Mouse (Mus musculus): ENCODE measurements around the gene Rtn4r. TPM values are rescaled to one million over a fixed set of nuclear protein-coding genes. Genes with fewer than 3 reads are reported as not detected.

Gene Rtn4r
- polyA plus RNA-seq, 1 experiment from 2014 or later: 18.6 TPM

DNA sequence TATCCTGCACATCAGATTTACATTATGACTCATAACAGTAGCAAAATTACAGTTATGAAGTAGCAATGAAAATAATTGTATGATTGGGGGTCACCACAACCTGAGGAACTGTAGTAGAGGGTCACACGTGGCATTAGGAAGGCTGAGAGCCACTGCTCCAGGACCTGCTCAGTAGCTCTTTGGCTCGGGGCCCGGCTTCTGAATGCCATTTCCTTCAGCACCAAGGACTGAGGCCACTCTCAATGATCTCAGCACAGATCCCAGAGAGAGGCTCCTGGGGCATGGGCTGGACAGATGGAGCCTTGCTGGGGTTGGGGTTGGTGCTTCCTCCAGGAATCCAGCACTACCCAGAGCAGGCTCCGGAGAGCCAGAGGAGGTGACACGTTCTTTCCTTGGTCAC lies 40.3 kb upstream of the Rtn4r start:
- no peaks in the 10 kb centered on the region for H3K36me3 ChIP-seq (ENCODE audit: control insufficient read depth, insufficient read depth, low read length)
- peaks cover 10% of the 10 kb centered on the region; the same call in 1 of the 2 replicates for H3K27me3 ChIP-seq (ENCODE audit: control insufficient read depth, insufficient read depth, low read length)
- ATAC-seq (ENCODE audit: low FRiP score, low TSS enrichment) (no peak), DNase-seq (no peak)
- 87% methylated on average over 5 of the region's 5 CpGs for WGBS
- H3K4me1 ChIP-seq (ENCODE audit: control insufficient read depth, insufficient read depth, low read length): peaks cover 12% of the 10 kb centered on the region
- H3K9me3 ChIP-seq (ENCODE audit: control insufficient read depth, low read length): no peaks in the 10 kb centered on the region
- no peak overlapping the region for H3K4me2 ChIP-seq (ENCODE audit: low read length)
- no peak overlapping the region for H3K4me3 ChIP-seq (replicated peaks; ENCODE audit: low read depth, low read length)
- no peak overlapping the region for H3K9ac ChIP-seq (replicated peaks; ENCODE audit: low read length)
- no peak overlapping the region for H3K27ac ChIP-seq (replicated peaks; ENCODE audit: low read depth, low read length)

DNA sequence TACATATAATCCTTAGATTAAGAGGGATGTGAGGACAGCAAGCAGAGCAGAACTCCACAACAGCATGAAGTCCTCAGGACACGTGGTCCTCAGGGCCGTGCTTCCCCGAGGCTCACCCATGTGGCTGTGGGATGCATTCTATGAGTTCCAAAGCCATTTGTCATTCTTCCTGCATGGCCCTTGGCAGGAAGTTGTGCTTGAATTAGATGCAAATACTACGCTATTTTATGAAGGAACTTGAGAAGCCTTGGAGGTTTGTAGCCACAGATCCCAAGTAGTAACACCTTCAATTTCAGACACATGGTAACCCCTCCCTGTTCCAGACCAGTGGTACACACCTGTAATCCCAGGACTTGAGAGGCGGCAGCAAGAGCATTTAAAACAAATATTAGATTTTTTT lies 31.1 kb upstream of the Rtn4r start:
- H3K9ac ChIP-seq (replicated peaks; ENCODE audit: low read length): no peak overlapping the region
- H3K4me2 ChIP-seq (ENCODE audit: low read length): no peak overlapping the region
- H3K4me3 ChIP-seq (replicated peaks; ENCODE audit: low read depth, low read length): no peak overlapping the region
- DNase-seq (no peak), ATAC-seq (ENCODE audit: low FRiP score, low TSS enrichment) (no peak)
- no peaks in the 10 kb centered on the region; the same call in 1 of the 2 replicates for H3K9me3 ChIP-seq (ENCODE audit: control insufficient read depth, low read length)
- no peaks in the 10 kb centered on the region for H3K27me3 ChIP-seq (ENCODE audit: control insufficient read depth, insufficient read depth, low read length)
- no peaks in the 10 kb centered on the region for H3K36me3 ChIP-seq (ENCODE audit: control insufficient read depth, insufficient read depth, low read length)
- H3K27ac ChIP-seq (replicated peaks; ENCODE audit: low read depth, low read length): no peak overlapping the region
- 76% methylated on average over 5 of the region's 5 CpGs for WGBS
- no peaks in the 10 kb centered on the region for H3K4me1 ChIP-seq (ENCODE audit: control insufficient read depth, insufficient read depth, low read length)

DNA sequence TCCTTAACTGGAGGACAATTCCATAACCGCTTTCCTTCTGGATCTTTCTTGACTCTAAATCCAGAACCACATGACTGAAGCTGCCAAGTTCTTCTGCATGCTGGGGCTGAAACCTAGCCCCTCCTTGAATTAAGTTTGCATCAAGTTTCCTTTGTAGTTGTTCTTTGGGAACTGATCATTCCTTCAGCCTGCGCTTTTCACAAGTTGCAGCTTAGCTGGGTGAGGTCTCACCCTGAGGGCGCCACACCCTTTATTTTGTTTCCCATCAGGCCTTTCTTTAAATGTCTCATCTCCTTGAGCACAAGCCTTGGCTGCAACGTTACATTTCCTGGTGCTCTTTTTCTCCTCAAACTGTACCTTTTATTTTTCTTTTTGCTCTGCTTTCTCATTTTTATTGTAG lies 24.6 kb upstream of the Rtn4r start:
- Histone ChIP-seq H3K27me3 (ENCODE audit: control insufficient read depth, insufficient read depth, low read length) (no peaks in the 10 kb centered on the region), H3K9me3 (ENCODE audit: control insufficient read depth, low read length) (no peaks in the 10 kb centered on the region), H3K36me3 (ENCODE audit: control insufficient read depth, insufficient read depth, low read length) (no peaks in the 10 kb centered on the region), H3K9ac (replicated peaks; ENCODE audit: low read length) (no peak overlapping the region), H3K4me1 (ENCODE audit: control insufficient read depth, insufficient read depth, low read length) (no peaks in the 10 kb centered on the region), H3K4me2 (ENCODE audit: low read length) (no peak overlapping the region), H3K4me3 (replicated peaks; ENCODE audit: low read depth, low read length) (no peak overlapping the region), H3K27ac (replicated peaks; ENCODE audit: low read depth, low read length) (no peak overlapping the region)
- no peak for DNase-seq
- 86% methylated on average over 4 of the region's 4 CpGs for WGBS
- ATAC-seq (ENCODE audit: low FRiP score, low TSS enrichment): no peak

DNA sequence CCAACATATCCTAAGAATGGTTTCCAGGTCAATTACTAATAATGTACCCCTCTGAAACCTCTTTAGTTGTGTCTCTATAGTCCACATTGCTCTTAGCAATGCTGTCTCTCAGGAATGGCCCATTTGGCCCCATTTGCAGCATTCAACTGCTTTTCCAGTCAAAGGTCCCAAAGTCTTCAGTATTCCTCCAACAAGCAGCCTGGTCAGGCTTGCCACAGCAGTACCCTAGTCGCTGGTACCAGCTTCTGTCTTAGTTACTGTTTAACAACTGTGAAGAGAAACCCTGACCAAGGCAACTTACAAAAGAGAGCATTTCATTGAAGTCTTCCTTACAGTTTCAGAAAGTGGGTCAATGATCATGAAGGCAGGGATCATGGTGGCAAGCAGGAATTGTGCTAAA lies 24.1 kb upstream of the Rtn4r start:
- Histone ChIP-seq H3K4me2 (ENCODE audit: low read length) (no peak overlapping the region), H3K4me3 (replicated peaks; ENCODE audit: low read depth, low read length) (no peak overlapping the region), H3K27me3 (ENCODE audit: control insufficient read depth, insufficient read depth, low read length) (no peaks in the 10 kb centered on the region), H3K36me3 (ENCODE audit: control insufficient read depth, insufficient read depth, low read length) (no peaks in the 10 kb centered on the region), H3K9me3 (ENCODE audit: control insufficient read depth, low read length) (no peaks in the 10 kb centered on the region), H3K27ac (replicated peaks; ENCODE audit: low read depth, low read length) (no peak overlapping the region), H3K4me1 (ENCODE audit: control insufficient read depth, insufficient read depth, low read length) (no peaks in the 10 kb centered on the region), H3K9ac (replicated peaks; ENCODE audit: low read length) (no peak overlapping the region)
- WGBS: 86% methylated on average over 1 of the region's 1 CpGs
- no peak for ATAC-seq (ENCODE audit: low FRiP score, low TSS enrichment)
- no peak for DNase-seq

DNA sequence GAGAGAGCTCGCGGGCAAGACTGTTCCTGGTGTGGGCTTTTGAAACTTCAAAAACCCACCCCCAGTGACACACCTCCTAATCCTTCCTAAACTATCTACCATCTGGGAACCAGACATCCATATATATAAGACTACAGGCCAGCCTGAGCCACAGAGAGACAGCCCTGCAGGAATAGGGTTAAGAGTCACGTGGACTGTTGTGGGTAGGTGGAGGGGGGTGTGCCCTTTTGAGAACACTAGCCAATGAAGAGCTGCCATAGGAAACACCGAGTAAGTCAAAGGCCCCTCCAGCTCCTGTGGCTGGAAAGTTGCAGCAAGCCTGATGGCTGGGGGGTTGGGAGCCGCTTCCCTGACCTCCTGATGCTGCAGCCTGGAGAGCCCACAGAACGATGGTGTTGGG lies 23.6 kb upstream of the Rtn4r start:
- H3K27me3 ChIP-seq (ENCODE audit: control insufficient read depth, insufficient read depth, low read length): no peaks in the 10 kb centered on the region
- no peak overlapping the region for H3K9ac ChIP-seq (replicated peaks; ENCODE audit: low read length)
- ATAC-seq (ENCODE audit: low FRiP score, low TSS enrichment) (no peak), DNase-seq (no peak)
- no peaks in the 10 kb centered on the region for H3K4me1 ChIP-seq (ENCODE audit: control insufficient read depth, insufficient read depth, low read length)
- H3K4me3 ChIP-seq (replicated peaks; ENCODE audit: low read depth, low read length): no peak overlapping the region
- WGBS: 45% methylated on average over 6 of the region's 6 CpGs
- H3K9me3 ChIP-seq (ENCODE audit: control insufficient read depth, low read length): no peaks in the 10 kb centered on the region
- no peak overlapping the region for H3K4me2 ChIP-seq (ENCODE audit: low read length)
- H3K36me3 ChIP-seq (ENCODE audit: control insufficient read depth, insufficient read depth, low read length): no peaks in the 10 kb centered on the region
- H3K27ac ChIP-seq (replicated peaks; ENCODE audit: low read depth, low read length): no peak overlapping the region

DNA sequence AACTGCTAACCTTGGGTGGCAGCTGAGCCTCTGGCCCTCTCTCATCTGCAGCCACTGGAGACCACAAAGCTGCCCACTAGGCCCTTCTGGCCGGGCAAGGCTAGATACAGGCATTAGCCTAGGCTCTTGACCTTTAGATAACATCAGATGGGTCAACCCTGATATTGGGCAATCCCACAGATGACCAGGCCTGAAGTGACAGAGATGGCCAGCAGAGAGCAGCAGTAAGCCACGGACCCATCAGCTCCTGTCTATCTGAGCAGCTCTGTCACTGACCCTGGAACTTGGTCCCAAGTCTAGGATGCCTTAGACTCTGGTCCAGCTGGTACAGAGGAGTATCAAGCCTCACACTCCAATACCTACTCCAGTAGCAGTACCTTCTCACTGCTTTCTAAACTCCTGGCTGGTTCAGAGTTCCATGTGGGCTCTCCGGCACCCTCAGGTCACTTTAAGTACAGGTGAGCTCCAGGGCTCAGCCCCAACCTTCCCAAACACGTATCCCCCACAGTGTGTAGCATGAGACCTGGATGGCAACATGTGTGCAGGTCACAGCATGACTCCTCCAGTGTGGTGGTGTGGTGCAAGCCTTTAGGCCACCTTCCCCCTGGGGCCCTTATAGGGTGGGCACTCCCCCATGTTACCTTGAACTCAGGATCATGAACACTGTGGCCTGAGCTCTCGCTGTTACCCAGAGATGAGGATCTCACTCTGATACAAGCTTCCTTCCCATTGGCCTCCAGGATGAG lies 19.0 kb upstream of the Rtn4r start:
- peak; percentile 77; the same call in 1 of the 2 replicates for ATAC-seq (ENCODE audit: low FRiP score, low TSS enrichment)
- H3K9me3 ChIP-seq (ENCODE audit: control insufficient read depth, low read length): no peaks in the 10 kb centered on the region
- no peaks in the 10 kb centered on the region for H3K4me1 ChIP-seq (ENCODE audit: control insufficient read depth, insufficient read depth, low read length)
- DNase-seq: peak; percentile 84
- no peak overlapping the region for H3K4me3 ChIP-seq (replicated peaks; ENCODE audit: low read depth, low read length)
- no peak overlapping the region for H3K9ac ChIP-seq (replicated peaks; ENCODE audit: low read length)
- no peaks in the 10 kb centered on the region for H3K27me3 ChIP-seq (ENCODE audit: control insufficient read depth, insufficient read depth, low read length)
- H3K27ac ChIP-seq (replicated peaks; ENCODE audit: low read depth, low read length): no peak overlapping the region
- WGBS: 57% methylated on average over 5 of the region's 5 CpGs
- H3K36me3 ChIP-seq (ENCODE audit: control insufficient read depth, insufficient read depth, low read length): no peaks in the 10 kb centered on the region
- H3K4me2 ChIP-seq (ENCODE audit: low read length): no peak overlapping the region

DNA sequence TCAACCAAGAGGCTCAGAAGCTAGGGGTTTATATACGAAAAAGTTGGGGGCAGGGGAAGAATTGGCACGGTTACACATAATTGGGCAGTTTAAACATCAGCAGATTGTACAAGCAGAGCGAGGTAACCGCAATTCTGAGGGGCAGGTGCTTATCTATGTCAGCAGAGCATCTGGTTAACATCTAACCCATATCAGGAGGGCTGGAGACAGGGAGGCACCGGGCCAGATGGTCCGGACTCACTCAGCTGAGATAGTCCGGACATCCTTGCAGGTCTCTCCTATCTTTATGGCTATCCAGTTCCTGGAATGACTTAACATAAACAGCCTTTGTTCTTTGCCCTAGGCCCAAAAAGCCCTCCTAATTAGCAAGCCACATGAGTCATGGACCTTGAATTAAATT lies 16.4 kb upstream of the Rtn4r start:
- Histone ChIP-seq H3K36me3 (ENCODE audit: control insufficient read depth, insufficient read depth, low read length) (no peaks in the 10 kb centered on the region), H3K9me3 (ENCODE audit: control insufficient read depth, low read length) (no peaks in the 10 kb centered on the region), H3K27ac (replicated peaks; ENCODE audit: low read depth, low read length) (no peak overlapping the region), H3K4me3 (replicated peaks; ENCODE audit: low read depth, low read length) (no peak overlapping the region), H3K4me2 (ENCODE audit: low read length) (no peak overlapping the region), H3K27me3 (ENCODE audit: control insufficient read depth, insufficient read depth, low read length) (no peaks in the 10 kb centered on the region), H3K4me1 (ENCODE audit: control insufficient read depth, insufficient read depth, low read length) (no peaks in the 10 kb centered on the region), H3K9ac (replicated peaks; ENCODE audit: low read length) (no peak overlapping the region)
- 91% methylated on average over 7 of the region's 7 CpGs for WGBS
- DNase-seq: no peak
- no peak for ATAC-seq (ENCODE audit: low FRiP score, low TSS enrichment)

DNA sequence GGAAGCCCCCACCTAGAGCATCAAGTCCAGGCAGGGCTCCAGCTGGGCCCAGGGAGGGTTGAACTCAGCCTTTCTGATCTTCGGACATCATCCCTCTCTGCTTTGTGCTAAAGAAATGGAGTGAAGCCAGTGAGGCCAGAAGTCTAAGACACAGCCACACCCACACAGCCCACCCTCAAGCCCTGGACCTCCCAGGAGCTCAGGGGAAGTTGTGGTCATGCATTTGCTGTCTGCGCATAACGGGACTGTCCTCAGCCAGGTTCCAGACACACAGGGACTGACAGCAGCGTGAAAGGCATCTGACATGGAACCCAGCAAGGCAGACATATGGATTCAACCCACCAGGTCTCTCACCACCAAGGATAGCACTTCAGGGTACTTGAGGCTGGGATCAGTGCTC lies 11.0 kb upstream of the Rtn4r start:
- H3K4me1 ChIP-seq (ENCODE audit: control insufficient read depth, insufficient read depth, low read length): no peaks in the 10 kb centered on the region
- no peak overlapping the region for H3K9ac ChIP-seq (replicated peaks; ENCODE audit: low read length)
- H3K4me3 ChIP-seq (replicated peaks; ENCODE audit: low read depth, low read length): no peak overlapping the region
- no peaks in the 10 kb centered on the region for H3K36me3 ChIP-seq (ENCODE audit: control insufficient read depth, insufficient read depth, low read length)
- H3K27ac ChIP-seq (replicated peaks; ENCODE audit: low read depth, low read length): no peak overlapping the region
- WGBS: 70% methylated on average over 4 of the region's 4 CpGs
- H3K4me2 ChIP-seq (ENCODE audit: low read length): no peak overlapping the region
- no peaks in the 10 kb centered on the region for H3K27me3 ChIP-seq (ENCODE audit: control insufficient read depth, insufficient read depth, low read length)
- H3K9me3 ChIP-seq (ENCODE audit: control insufficient read depth, low read length): no peaks in the 10 kb centered on the region
- DNase-seq: no peak
- ATAC-seq (ENCODE audit: low FRiP score, low TSS enrichment): no peak

DNA sequence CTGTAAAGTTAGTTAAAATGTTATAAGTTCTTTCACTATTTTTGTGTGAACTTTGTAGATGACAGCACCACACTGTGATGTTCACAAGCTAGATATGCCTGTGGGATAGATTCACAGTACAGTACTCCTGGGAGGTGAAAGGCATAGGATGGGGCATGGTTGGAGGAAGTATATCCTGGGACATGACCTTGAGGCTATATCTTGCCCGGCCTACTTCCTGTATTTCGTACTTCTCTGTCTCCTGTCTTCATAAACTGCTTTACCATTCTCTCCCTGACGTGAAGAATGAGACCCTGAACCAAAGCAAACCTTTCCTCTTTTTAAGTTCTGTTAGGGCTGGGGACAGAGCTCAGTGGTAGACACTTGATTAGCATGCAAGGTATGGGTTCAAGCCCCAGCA lies 9.2 kb upstream of the Rtn4r start:
- Histone ChIP-seq H3K4me2 (ENCODE audit: low read length) (no peak overlapping the region), H3K36me3 (ENCODE audit: control insufficient read depth, insufficient read depth, low read length) (no peaks in the 10 kb centered on the region), H3K4me1 (ENCODE audit: control insufficient read depth, insufficient read depth, low read length) (no peaks in the 10 kb centered on the region), H3K27me3 (ENCODE audit: control insufficient read depth, insufficient read depth, low read length) (no peaks in the 10 kb centered on the region), H3K4me3 (replicated peaks; ENCODE audit: low read depth, low read length) (no peak overlapping the region), H3K27ac (replicated peaks; ENCODE audit: low read depth, low read length) (no peak overlapping the region), H3K9ac (replicated peaks; ENCODE audit: low read length) (no peak overlapping the region), H3K9me3 (ENCODE audit: control insufficient read depth, low read length) (no peaks in the 10 kb centered on the region)
- WGBS: 88% methylated on average over 3 of the region's 3 CpGs
- ATAC-seq (ENCODE audit: low FRiP score, low TSS enrichment): no peak
- DNase-seq: no peak
